Mouse (Mus musculus): ENCODE measurements at regions not wholly inside any gene's neighbourhood (a gene's known extent, or its start where the extent isn't known, plus 50 kb on each side); places are given as distances from the start of the nearest gene placed in this dataset.

DNA sequence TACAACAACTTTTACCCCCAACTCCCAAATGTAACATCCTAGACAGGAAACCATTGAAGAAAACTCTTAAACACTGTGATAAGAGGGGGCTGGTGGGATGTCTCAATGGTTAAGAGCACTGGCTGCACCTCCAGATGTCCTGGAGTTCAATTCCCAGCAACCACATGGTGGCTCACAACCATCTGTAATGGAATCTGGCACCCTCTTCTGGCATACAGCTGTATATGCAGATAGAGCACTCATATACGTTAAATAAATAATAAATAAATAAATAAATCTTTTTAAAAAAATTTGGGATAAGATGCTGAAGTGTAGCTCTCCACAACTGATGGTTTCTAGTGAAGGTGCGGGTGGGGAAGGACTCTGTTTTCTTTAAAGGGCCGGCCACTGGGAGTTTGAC, 69.3 kb downstream of the Kctd15 start:
- peak; percentile 50 for DNase-seq (ENCODE audit: low read depth, low spot score)

DNA sequence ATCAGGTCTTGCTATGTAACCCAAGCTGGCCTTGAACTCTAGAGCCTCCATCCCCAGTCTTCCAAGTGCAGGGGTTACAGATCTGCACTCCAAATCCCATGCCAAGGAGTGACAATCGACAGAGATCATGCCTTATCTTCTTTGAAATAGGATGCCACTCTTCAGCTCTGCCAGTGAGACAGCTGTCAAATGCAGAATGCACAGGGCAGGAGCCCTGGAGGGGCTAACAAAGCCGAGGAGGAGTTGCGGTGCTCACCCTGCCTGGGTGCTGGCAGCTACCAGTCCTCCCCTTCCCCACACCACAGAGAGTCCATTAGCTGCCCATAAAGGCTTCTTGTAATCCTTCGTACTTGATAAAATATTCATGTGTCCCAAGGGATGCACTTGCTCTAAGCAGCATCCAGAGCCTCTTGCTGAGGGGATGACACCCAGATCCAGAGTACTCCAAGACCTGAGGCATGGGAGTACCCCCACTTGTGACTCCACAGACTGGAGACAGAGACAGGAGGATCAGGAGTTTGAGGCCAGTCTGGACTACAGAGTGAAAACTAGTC, 71.1 kb downstream of the Kctd15 start:
- no peak for DNase-seq (ENCODE audit: low read depth, low spot score)

DNA sequence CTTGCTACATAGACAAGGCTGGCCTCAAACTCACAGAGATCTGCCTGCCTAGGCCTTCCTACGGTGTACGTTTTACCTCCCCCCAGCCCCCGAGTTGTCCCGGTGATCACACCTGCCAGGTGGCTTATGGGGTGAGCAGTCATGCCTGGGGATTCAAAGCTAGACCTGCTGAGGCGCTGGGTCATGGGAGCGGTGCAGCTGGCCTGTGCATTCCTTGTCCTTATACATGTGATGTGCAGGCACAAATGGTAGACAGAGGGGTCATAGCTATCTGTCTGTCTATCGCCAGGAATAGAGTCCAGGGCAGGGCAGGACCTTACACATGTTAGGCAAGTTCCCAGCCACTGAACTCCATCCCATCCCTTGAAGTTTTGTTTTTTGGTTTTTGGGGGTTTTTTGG, 71.7 kb downstream of the Kctd15 start:
- DNase-seq (ENCODE audit: low read depth, low spot score), result no peak

GRCm38 (mm10) chr7:34580866-34581265, 75.7 kb downstream of the Kctd15 start:
- no peak for DNase-seq (ENCODE audit: low read depth, low spot score)

- no peak for DNase-seq (ENCODE audit: low read depth, low spot score)
Observed at GRCm38 (mm10) chr7:34571295-34571694, 85.2 kb downstream of the Kctd15 start.

GRCm38 (mm10) chr7:34570114-34571065, 86.1 kb downstream of the Kctd15 start:
- DNase-seq (ENCODE audit: low read depth, low spot score), result peak; percentile 94

DNA sequence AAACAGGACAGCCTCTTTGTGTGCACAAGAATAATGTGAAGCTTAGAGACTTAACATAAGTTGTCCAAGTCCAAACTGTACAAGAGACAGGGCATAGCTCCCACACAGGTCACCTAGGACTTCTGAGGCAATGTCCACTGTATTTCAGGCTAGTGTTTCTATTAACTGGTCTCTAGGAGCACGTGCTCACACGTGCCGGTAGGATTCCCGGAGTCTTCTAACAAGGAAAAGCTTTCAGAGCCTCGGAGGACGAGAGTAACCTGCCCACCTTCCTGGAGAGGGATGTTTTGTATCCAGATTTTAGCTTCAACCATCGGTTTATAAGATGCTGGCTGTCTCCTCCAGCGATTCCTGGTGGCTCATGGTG, 86.8 kb downstream of the Kctd15 start:
- DNase-seq (ENCODE audit: low read depth, low spot score), result peak; percentile 34

- DNase-seq (ENCODE audit: low read depth, low spot score), result peak; percentile 35
Observed at GRCm38 (mm10) chr7:34567575-34567974, 89.0 kb downstream of the Kctd15 start.

GRCm38 (mm10) chr7:34562160-34562559, 94.4 kb downstream of the Kctd15 start:
- no peak for DNase-seq (ENCODE audit: low read depth, low spot score)

DNA sequence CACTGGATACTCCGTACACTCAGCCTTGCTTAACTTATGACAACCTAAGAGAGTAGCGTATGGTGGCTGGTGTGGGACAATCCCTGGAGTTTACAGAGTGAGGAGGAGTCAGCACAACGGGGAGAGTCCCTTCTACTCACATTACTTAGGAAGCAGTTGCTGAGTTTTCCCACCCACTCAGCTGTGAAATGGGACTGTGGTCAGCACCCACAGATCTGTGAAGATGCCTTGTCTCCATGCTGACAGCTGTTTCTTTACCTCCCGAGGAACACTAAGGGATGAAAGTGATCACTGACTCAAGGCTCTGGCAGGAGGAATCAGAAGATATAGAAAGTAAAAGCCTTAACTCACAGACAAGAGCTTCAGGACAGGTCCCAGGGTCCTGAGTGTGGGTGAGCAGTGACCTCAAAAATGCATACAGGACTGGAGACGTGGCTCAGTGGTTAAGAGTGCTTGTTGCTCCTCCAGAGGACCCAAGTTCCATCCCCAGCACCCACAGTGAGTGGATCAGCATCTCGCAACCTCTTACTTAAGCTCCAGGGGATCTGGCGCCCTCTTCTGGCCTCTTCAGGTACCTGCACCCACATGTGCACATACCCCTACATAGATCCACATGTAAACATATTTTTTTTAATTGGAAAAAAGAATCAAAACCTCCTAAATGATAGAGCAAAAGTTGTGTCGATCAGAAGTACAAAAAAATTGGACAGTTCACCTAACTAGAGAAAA, 97.8 kb downstream of the Kctd15 start:
- peak; percentile 51 for DNase-seq (ENCODE audit: low read depth, low spot score)

DNA sequence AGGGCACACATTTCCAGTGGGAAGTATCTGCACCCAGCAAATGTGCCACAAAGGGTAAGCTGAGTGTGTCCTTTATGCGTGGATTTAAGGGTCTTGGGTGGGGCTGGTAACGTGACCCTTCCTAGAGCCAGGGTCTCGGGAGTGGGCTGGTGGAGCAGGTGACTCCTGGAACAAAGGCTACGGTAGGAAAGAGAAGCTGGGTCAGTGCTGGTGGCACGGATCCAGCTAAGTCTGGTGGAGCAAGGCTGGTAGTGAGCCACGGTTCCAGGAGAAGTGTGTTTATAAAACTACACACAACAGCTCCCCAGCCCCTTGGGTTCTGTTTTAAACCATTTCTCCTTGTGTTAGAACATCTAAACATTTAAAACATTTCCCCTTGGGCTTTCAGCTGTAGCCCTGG, 101.3 kb downstream of the Kctd15 start:
- no peak for DNase-seq (ENCODE audit: low read depth, low spot score)

GRCm38 (mm10) chr7:34546609-34547316, 109.8 kb downstream of the Kctd15 start:
- DNase-seq (ENCODE audit: low read depth, low spot score), result peak; percentile 95

DNA sequence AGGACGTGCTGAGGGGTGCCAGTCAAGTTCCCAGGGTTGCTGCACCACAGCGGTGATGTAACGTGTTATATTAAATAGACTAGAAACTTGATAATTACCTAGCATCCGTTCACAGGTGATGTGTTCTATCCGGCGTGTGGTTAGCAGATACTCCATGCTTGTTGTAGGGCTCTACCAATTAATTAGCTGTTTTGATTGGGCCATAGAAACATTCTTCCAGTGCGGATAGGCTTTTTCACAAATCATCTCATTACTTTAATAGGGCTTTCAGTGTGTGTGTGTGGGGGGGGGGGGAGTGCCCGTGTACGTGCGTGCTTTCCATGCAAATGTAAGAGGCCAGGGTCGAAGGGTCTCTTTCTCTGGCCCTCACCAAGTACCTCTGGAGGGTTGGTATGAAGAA, 110.6 kb downstream of the Kctd15 start:
- DNase-seq (ENCODE audit: low read depth, low spot score), result no peak

DNA sequence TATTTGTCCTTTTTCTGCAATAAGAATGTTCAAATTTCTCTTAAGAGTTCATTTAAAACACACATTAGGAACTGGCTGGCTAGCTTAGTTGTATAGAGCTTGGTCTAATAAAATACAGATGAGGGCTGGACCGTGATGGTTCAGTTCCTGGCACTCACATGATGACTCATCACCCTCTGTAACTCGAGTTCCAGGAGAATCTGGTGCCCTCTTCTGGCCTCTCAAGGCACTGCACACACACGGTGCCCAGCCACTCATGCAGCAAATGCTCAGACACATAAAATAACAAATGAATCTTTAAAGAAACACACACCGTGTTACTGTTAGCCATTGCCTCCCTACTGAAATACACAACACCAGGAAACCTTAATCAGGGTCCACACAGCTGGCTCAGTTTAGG, 114.6 kb downstream of the Kctd15 start:
- peak; percentile 86 for DNase-seq (ENCODE audit: low read depth, low spot score)

DNA sequence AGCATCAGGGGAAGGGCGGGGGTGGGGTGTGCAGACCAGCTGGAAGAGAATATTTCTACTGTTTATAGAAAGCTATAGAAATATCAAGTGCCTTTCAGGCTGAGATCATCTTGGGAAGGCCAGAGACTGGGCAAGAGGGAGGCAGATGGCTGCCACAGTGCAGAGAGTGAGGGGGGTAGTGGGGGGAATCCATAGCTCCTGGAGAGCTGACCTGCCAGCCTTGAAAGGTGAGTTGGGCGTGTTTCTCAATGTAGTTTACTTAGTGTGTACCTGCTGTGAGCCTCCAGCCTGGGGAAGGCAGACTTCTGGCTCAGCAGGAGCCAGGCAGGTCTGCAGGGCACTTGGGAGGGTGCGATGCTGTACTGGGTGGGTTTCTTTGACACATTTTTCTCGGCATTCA, 115.5 kb downstream of the Kctd15 start:
- DNase-seq (ENCODE audit: low read depth, low spot score), result no peak

- DNase-seq (ENCODE audit: low read depth, low spot score), result peak; percentile 62
Observed at GRCm38 (mm10) chr7:34539856-34540255, 116.7 kb downstream of the Kctd15 start.

DNA sequence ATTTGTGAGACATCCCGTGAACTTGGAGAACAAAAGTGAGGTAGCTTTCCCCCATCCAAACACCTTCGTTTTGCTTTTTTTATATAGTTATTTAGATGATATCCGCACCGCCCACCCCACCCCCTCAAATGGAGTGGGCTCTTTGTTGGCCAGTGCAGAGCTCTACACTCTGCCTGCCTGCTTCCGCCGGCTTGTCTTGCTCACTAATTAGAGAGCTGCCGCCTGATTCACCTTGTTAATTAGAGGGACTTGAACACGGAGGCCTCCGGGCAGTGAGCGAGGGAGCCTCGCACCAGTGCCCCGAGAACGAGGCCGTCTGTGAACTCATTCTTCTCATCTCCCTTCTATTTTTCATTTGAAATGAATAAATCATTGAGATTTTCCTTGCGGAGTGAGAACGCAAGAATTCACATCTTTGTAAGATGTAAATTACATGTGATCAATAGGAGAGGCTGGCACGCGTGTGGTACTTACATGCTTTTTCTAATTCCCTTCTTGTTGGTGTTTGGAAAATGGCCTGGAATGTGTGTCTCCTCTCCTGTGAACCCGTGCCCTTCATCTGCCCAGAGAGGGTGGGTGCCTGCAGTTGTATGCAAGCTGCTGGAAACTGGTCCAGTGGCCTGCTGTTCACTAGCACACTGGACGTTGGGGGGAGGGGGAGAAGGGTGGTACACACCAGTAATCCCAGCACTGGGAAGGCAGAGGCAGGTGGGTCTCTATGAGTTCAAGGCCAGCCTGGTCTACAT, 118.0 kb downstream of the Kctd15 start:
- no peak for DNase-seq (ENCODE audit: low read depth, low spot score)

GRCm38 (mm10) chr7:34537122-34537521, 119.4 kb downstream of the Kctd15 start:
- DNase-seq (ENCODE audit: low read depth, low spot score), result no peak

DNA sequence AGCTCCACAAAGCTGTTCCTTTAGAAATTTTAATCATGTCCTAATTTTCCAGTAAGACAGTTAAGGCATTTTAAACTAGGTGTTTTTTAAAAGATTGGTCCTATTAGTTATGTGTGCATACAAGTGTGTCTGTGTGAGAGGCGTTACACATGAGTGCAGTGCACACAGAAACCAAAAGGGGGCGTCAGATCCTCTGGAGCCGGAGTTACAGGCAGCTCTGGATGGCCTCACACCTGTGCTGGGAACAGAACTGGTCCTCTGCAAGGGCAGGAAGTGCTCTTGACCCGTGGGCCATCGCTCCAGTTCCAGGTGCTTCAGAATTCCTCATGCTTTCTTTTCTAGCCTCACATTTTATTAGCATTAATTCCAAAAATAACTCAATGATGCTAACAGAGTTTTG, 122.3 kb downstream of the Kctd15 start:
- peak; percentile 67 for DNase-seq (ENCODE audit: low read depth, low spot score)

- DNase-seq (ENCODE audit: low read depth, low spot score), result no peak
Observed at GRCm38 (mm10) chr7:34531639-34532038, 124.9 kb downstream of the Kctd15 start.

GRCm38 (mm10) chr7:34507858-34508257, 114.7 kb upstream of the Lsm14a start:
- DNase-seq (ENCODE audit: low read depth, low spot score), result peak; percentile 27

Measured in R1 (cell line).